In the genomic region with DNA sequence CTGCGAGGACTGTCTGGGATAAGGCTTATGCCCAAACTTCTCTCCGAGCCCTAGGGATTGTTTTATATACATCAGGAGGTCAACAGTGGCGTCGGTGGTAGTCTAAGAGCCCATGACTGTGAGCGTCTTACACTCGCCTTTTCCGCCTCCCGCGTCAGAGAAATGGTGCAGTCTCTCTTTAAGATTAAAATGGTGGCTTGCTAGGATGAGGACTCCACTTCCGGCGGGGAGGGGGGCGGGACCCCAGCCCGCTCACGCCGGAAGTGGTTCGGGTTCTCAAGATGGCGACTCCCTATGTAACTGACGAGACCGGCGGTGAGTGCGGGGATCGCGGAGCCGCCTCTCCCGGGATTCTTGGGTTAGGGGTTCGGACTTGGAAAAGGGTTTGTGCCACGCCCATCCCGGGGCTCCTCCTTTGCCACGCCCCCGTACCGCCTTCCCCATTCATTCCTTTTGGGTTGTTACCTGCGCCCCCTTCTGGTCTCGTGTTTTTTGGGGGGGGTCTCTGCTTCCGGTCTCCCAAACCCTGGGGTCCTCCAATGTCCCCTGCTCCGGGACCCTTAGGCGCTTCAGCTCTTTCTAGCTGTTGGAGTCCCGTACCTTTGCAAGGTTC, we compare ENCODE assay signal across 8 mouse cellular contexts. TPM values are rescaled to one million over a fixed set of nuclear protein-coding genes. Genes with fewer than 3 reads are reported as not detected.
DNase-seq lines count a peak whose midpoint lies in the region; ATAC-seq lines count a peak whose summit lies in the region.

No protein-coding gene starts in this region.

- H3K36me3 ChIP-seq in forebrain, embryonic 16.5 days (ENCODE audit: control insufficient read depth, insufficient read depth) = peaks cover 2% of the 10 kb centered on the region; the same call in 1 of the 2 replicates
- H3K36me3 ChIP-seq in lung, embryonic 15.5 days = no peaks in the 10 kb centered on the region; the same call in 1 of the 2 replicates

- DNase-seq in MN1 (ENCODE audit: low spot score) = peak; percentile 97
- DNase-seq in cerebellum, adult 18-20 months = peak; percentile 72 to 81
- peak; percentile 54 for DNase-seq in layer of hippocampus, adult 9-10 months (ENCODE audit: low spot score)
- peak; percentile 45 for DNase-seq in ovary, postnatal 14 days (ENCODE audit: low spot score)
- peak; percentile 76 to 81 for DNase-seq in thymus, postnatal 10 days (ENCODE audit: low spot score in 2 of 2)

- no peaks in the 10 kb centered on the region for H3K9me3 ChIP-seq in forebrain, embryonic 16.5 days (ENCODE audit: control insufficient read depth, low read length)
- H3K9me3 ChIP-seq in lung, embryonic 15.5 days = no peaks in the 10 kb centered on the region

- H3K27ac ChIP-seq in forebrain, embryonic 16.5 days (ENCODE audit: low read length) = peak overlapping the region; percentile 82
- peak overlapping the region; percentile 98 for H3K27ac ChIP-seq in lung, embryonic 15.5 days

- peak; percentile 96 for ATAC-seq in forebrain, embryonic 16.5 days
- peak; percentile 72 for ATAC-seq in hematopoietic stem cell, adult 5-6 weeks (replicated peaks in 1 of 2; ENCODE audit: insufficient read depth in 1 of 2, low FRiP score in 2 of 2, low TSS enrichment in 1 of 2, low read depth in 1 of 2, poor library complexity in 2 of 2, severe bottlenecking in 2 of 2)
- ATAC-seq in lung, embryonic 15.5 days (ENCODE audit: borderline replicate concordance, extremely low read depth, low FRiP score, low TSS enrichment) = peak; percentile 77

- peaks cover 30% of the 10 kb centered on the region for H3K4me1 ChIP-seq in forebrain, embryonic 16.5 days (replicated peaks; ENCODE audit: control insufficient read depth, insufficient read depth, low read length)
- peaks cover 40% of the 10 kb centered on the region for H3K4me1 ChIP-seq in lung, embryonic 15.5 days

- peaks cover 10% of the 10 kb centered on the region; the same call in 1 of the 2 replicates for H3K27me3 ChIP-seq in forebrain, embryonic 16.5 days (replicated peaks; ENCODE audit: control insufficient read depth, insufficient read depth, low read length)
- no peaks in the 10 kb centered on the region for H3K27me3 ChIP-seq in lung, embryonic 15.5 days

- under 1% methylated on average over 37 of the region's 37 CpGs for WGBS in forebrain, embryonic 16.5 days
- under 1% methylated on average over 37 of the region's 37 CpGs for WGBS in lung, embryonic 15.5 days

- peak overlapping the region; percentile 97 for H3K4me2 ChIP-seq in forebrain, embryonic 16.5 days (ENCODE audit: low read length)
- H3K4me2 ChIP-seq in lung, embryonic 15.5 days = peak overlapping the region; percentile 74

- H3K9ac ChIP-seq in forebrain, embryonic 16.5 days (replicated peaks; ENCODE audit: low read depth, low read length) = peak overlapping the region; percentile 95
- H3K9ac ChIP-seq in lung, embryonic 15.5 days = peak overlapping the region; percentile 73

- H3K4me3 ChIP-seq in forebrain, embryonic 16.5 days (replicated peaks; ENCODE audit: low read length) = peak overlapping the region; percentile 72
- H3K4me3 ChIP-seq in lung, embryonic 15.5 days = peak overlapping the region; percentile 78

RNA-seq across cellular contexts. Expression of gene Pym1, which starts 0.7 kb away (rescaled TPM):
- 37.9 and 43.6 TPM in 2 replicates for polyA plus RNA-seq in forebrain, embryonic 16.5 days (2015; fragmentation: Nextera tagmentation; extraction: Ambion mirVana)
- 29.2 and 57.2 TPM in 2 replicates for total RNA-seq in hematopoietic stem cell, adult 5-6 weeks (2017)
- polyA plus RNA-seq in lung, embryonic 15.5 days (2015; fragmentation: Nextera tagmentation; extraction: Ambion mirVana) = 37.9 and 39.8 TPM in 2 replicates

RNA-seq across cellular contexts. Expression of gene Dgka, which starts 3.7 kb away (rescaled TPM):
- polyA plus RNA-seq in forebrain, embryonic 16.5 days (2015; fragmentation: Nextera tagmentation; extraction: Ambion mirVana) = 4.6 and 5.1 TPM in 2 replicates
- total RNA-seq in hematopoietic stem cell, adult 5-6 weeks (2017) = 15.4 and 17.8 TPM in 2 replicates
- 9.5 and 10.5 TPM in 2 replicates for polyA plus RNA-seq in lung, embryonic 15.5 days (2015; fragmentation: Nextera tagmentation; extraction: Ambion mirVana)

RNA-seq across cellular contexts. Expression of gene Mmp19, which starts 42.4 kb away (rescaled TPM):
- 0.54 and 0.73 TPM in 2 replicates for polyA plus RNA-seq in forebrain, embryonic 16.5 days (2015; fragmentation: Nextera tagmentation; extraction: Ambion mirVana)
- 1.0 TPM in 1 of 2 replicates, not detected in the other for total RNA-seq in hematopoietic stem cell, adult 5-6 weeks (2017)
- 2.9 and 4.0 TPM in 2 replicates for polyA plus RNA-seq in lung, embryonic 15.5 days (2015; fragmentation: Nextera tagmentation; extraction: Ambion mirVana)

RNA-seq across cellular contexts. Expression of gene Cdk2, which starts 43.5 kb away (rescaled TPM):
- 29.7 and 37.8 TPM in 2 replicates for polyA plus RNA-seq in forebrain, embryonic 16.5 days (2015; fragmentation: Nextera tagmentation; extraction: Ambion mirVana)
- total RNA-seq in hematopoietic stem cell, adult 5-6 weeks (2017) = 72.5 and 89.6 TPM in 2 replicates
- 108 and 110 TPM in 2 replicates for polyA plus RNA-seq in lung, embryonic 15.5 days (2015; fragmentation: Nextera tagmentation; extraction: Ambion mirVana)

RNA-seq across cellular contexts. Expression of gene Pmel, which starts 44.4 kb away (rescaled TPM):
- 0.14 and 0.25 TPM in 2 replicates for polyA plus RNA-seq in forebrain, embryonic 16.5 days (2015; fragmentation: Nextera tagmentation; extraction: Ambion mirVana)
- 1.2 and 1.8 TPM in 2 replicates for total RNA-seq in hematopoietic stem cell, adult 5-6 weeks (2017)
- polyA plus RNA-seq in lung, embryonic 15.5 days (2015; fragmentation: Nextera tagmentation; extraction: Ambion mirVana) = 1.2 and 1.3 TPM in 2 replicates

Comparison
In these comparisons a context has a peak if more than half of its experiments do, and no peak if none do; other contexts are left out.
1. Peak in every context shown above with its lines: DNase-seq, ATAC-seq, H3K4me3 ChIP-seq and H3K27ac ChIP-seq.
2. DNase-seq: peak in every context shown above with its lines; median percentile 97 in MN1; 78 in thymus, postnatal 10 days; 76 in cerebellum, adult 18-20 months; 54 in layer of hippocampus, adult 9-10 months; 45 in ovary, postnatal 14 days.